Mouse (Mus musculus) layer of hippocampus, adult 6 months (tissue): ENCODE data around the gene H2-M2. TPM values are rescaled to one million over a fixed set of nuclear protein-coding genes. Genes with fewer than 3 reads are reported as not detected.

Experiments
- long read RNA-seq, 2 experiments: library from polyadenylated mRNA; unstranded; transcript quantifications; one replicate each; pipeline ENCODE4 v2.0.0; 2019 to 2020
- polyA plus RNA-seq: library from polyadenylated mRNA; unstranded; fragments of <200 nt; fragmentation: Nextera tagmentation; gene quantifications from 2 replicates; pipeline ENCODE4 v1.2.3, GENCODE M21; 2021

Gene H2-M2
- polyA plus RNA-seq: not detected in 2 replicates
- long read RNA-seq, experiment 1: 0 reads
- long read RNA-seq, experiment 2: 0 reads

DNA sequence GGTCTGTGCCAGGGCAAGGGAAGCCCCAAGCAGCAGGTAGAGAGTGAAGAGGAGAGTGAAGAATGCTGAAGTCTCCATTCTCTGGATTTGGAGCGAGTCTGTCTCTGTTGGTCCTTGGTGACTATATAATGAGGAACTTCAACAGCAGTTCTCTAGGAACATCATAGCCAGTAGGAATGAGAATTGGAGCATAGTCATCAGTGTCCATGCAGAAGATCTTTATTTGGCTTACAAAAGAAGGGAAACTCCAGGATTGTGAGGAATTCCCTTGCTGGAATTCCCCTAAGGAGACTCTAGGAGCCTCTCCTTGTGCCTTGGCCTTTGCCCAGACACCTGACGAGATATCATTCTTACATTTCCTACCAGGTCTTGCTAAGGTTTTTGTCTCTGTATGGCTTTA, at the start of gene H2-M2:
TSS of gene H2-M2 (minus strand) at position 101 of the 400 bp plus-strand sequence.

GRCm38 (mm10) chr17:37507730-37508129, 24.4 kb upstream of the H2-M2 start, which contains the start of gene Olfr111:
Gene Olfr111 (plus strand): TSS chr17:37508030.

DNA sequence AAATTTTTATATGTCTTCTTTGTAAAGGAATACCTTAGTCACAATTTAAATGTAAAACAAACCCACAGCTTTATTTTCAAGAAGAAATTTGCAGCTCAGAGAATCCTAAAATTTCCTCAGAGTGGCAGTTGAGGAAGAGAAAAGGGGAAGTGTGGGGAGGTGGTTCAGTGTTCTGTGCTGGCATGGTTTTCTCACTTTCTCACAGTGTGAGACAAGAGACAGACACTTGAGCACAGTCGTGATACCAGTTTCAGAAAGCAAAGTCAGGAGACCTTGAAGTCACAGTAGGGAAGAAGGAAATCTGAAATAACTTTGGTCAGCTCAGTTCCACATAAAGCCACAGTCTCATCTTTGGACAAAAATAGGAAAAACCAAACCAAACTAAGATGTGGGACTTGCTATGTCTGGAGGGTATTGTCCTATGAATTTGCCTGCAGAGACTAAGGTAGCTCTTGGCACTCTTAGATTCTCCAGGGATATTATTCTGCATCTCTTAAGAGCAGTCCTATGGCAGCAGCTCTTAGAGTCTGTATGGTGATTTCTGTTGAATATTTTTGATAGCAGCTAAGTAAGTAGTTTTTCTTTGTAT, 8.7 kb upstream of the H2-M2 start, which contains the start of gene Olfr110:
TSS of gene Olfr110 (plus strand) at position 539 of the 589 bp plus-strand sequence.

GRCm38 (mm10) chr17:37458616-37459015, 24.7 kb downstream of the H2-M2 start, which contains the start of gene Olfr109:
Gene Olfr109 (plus strand): TSS chr17:37458916.

DNA sequence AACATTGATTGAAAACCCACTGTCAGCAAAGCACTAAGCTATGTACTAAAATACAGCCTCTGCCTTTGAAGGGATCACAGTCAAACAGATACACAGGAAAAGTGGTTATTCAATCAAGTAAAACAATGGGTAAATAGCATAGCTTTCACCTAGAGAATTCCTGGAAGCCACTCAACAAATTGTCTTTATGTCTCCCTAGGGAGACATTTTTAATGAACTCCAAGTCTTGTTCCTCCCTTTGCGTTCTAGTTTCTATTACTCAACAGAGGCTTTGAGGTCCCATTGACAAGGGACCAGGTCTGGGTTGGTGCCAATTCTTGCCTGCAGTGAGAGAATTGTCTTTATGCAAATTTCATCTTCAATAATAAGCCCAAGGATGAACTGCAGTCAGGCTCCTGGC, 38.2 kb downstream of the H2-M2 start, which contains the start of gene Olfr108:
TSS of gene Olfr108 (plus strand) at position 301 of the 400 bp plus-strand sequence.

Other genes starting within 250 kb of the H2-M2 start
- gene Olfr97, start 246.2 kb downstream of the H2-M2 start, polyA plus RNA-seq: not detected in 2 replicates
- gene Olfr98, start 219.8 kb downstream of the H2-M2 start, polyA plus RNA-seq: not detected in 2 replicates
- 3.3 and 3.5 TPM in 2 replicates for gene H2-M3, start 213.3 kb downstream of the H2-M2 start, polyA plus RNA-seq
- not detected in 2 replicates for gene Olfr99, start 200.1 kb downstream of the H2-M2 start, polyA plus RNA-seq
- not detected in 2 replicates for gene Olfr101, start 179.2 kb downstream of the H2-M2 start, polyA plus RNA-seq
- not detected in 2 replicates for gene Olfr102, start 166.5 kb downstream of the H2-M2 start, polyA plus RNA-seq
- gene Olfr103, start 143.9 kb downstream of the H2-M2 start, polyA plus RNA-seq: not detected in 2 replicates
- not detected in 2 replicates for gene Olfr104-ps, start 124.0 kb downstream of the H2-M2 start, polyA plus RNA-seq
- gene Olfr105-ps, start 104.5 kb downstream of the H2-M2 start, polyA plus RNA-seq: not detected in 2 replicates
- not detected in 2 replicates for gene Olfr106-ps, start 93.2 kb downstream of the H2-M2 start, polyA plus RNA-seq
- gene Olfr107, start 84.3 kb downstream of the H2-M2 start, polyA plus RNA-seq: not detected in 2 replicates
- not detected in 2 replicates for gene Olfr108, start 38.1 kb downstream of the H2-M2 start, polyA plus RNA-seq
- not detected in 2 replicates for gene Olfr109, start 24.6 kb downstream of the H2-M2 start, polyA plus RNA-seq
- not detected in 2 replicates for gene Olfr110, start 8.9 kb upstream of the H2-M2 start, polyA plus RNA-seq
- gene Olfr111, start 24.5 kb upstream of the H2-M2 start, polyA plus RNA-seq: not detected in 2 replicates
- gene Olfr112, start 85.9 kb upstream of the H2-M2 start, polyA plus RNA-seq: not detected in 2 replicates
- gene Olfr113, start 94.1 kb upstream of the H2-M2 start, polyA plus RNA-seq: not detected in 2 replicates
- gene Olfr114, start 109.2 kb upstream of the H2-M2 start, polyA plus RNA-seq: not detected in 2 replicates
- gene Olfr115, start 143.6 kb upstream of the H2-M2 start, polyA plus RNA-seq: not detected in 2 replicates
- not detected in 2 replicates for gene Olfr116, start 143.6 kb upstream of the H2-M2 start, polyA plus RNA-seq
- not detected in 2 replicates for gene Olfr117, start 180.2 kb upstream of the H2-M2 start, polyA plus RNA-seq
- not detected in 2 replicates for gene Olfr118, start 183.4 kb upstream of the H2-M2 start, polyA plus RNA-seq
- not detected in 2 replicates for gene Olfr119, start 213.0 kb upstream of the H2-M2 start, polyA plus RNA-seq
- not detected in 2 replicates for gene Olfr120, start 238.3 kb upstream of the H2-M2 start, polyA plus RNA-seq